Mouse (Mus musculus): ENCODE results near the gene Map3k9. TPM values are rescaled to one million over a fixed set of nuclear protein-coding genes. Genes with fewer than 3 reads are reported as not detected.

The Map3k9 gene
- polyA plus RNA-seq, 1 experiment from 2014 or later: 3.6 TPM

DNA sequence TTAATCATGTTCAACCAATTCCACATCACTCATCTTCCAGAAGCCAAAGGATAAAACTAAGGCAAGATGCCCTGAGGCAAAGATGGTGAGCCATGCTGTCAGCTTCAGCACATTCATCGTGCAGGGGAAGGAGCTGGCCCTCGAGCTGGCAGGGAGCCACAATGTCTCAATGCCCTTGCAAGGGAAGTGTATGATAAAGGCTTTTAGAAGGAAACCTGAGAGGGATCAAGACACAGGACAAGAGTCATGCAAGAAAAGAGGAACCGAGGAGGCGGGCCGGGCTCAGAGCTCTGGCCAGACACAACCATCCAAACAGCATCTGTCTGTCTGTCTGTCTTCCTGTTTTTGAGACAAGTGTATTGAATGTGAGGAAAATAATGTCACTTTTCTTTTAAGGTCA, 61.8 kb downstream of the Map3k9 start:
- Histone ChIP-seq H3K4me1 (ENCODE audit: insufficient read depth, low read depth, low read length) (no peaks in the 10 kb centered on the region), H3K9me3 (ENCODE audit: low read length) (no peaks in the 10 kb centered on the region), H3K27me3 (replicated peaks; ENCODE audit: insufficient read depth, low read length) (no peaks in the 10 kb centered on the region), H3K4me2 (replicated peaks; ENCODE audit: low read depth, low read length) (no peak overlapping the region), H3K36me3 (ENCODE audit: insufficient read depth, low read length) (no peaks in the 10 kb centered on the region), H3K9ac (replicated peaks; ENCODE audit: low read depth) (no peak overlapping the region), H3K4me3 (ENCODE audit: low read depth, low read length) (no peak overlapping the region), H3K27ac (ENCODE audit: low read length) (no peak overlapping the region)
- TF ChIP-seq CTCF (IDR thresholded peaks at IDR 0.05): no peak
- TF ChIP-seq EP300 (IDR thresholded peaks at IDR 0.05): no peak
- WGBS: 54% methylated on average over 5 of the region's 5 CpGs
- DNase-seq (ENCODE audit: low spot score) (peak; percentile 44), ATAC-seq (peak; percentile 55)

DNA sequence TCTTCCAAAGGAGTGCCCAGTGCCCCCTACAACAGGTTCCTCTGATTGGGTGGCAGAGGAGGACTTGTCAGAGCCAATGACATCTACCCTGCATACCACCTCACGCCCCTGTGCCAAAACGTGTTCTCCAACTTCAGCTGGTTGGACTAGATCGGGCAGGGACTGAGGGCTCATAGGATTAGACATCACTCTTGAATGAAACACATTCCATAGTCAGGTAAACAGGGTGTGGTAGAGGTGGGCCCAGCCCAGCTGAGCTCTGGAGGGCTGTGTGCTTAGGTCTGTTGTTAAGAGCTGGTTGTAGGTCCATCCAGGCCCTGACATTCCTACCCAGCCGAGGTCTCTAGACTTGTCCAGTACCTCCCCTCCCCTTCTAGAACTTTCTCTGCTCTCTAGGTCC, 68.4 kb downstream of the Map3k9 start:
- no peak overlapping the region for H3K9ac ChIP-seq (replicated peaks; ENCODE audit: low read depth)
- H3K27ac ChIP-seq (ENCODE audit: low read length): no peak overlapping the region
- DNase-seq (ENCODE audit: low spot score) (peak; percentile 31), ATAC-seq (peak; percentile 71)
- H3K9me3 ChIP-seq (ENCODE audit: low read length): no peaks in the 10 kb centered on the region
- H3K4me1 ChIP-seq (ENCODE audit: insufficient read depth, low read depth, low read length): no peaks in the 10 kb centered on the region
- TF ChIP-seq EP300 (IDR thresholded peaks at IDR 0.05) (no peak), CTCF (IDR thresholded peaks at IDR 0.05) (no peak)
- H3K4me3 ChIP-seq (ENCODE audit: low read depth, low read length): no peak overlapping the region
- no peaks in the 10 kb centered on the region for H3K36me3 ChIP-seq (ENCODE audit: insufficient read depth, low read length)
- 64% methylated on average over 4 of the region's 4 CpGs for WGBS
- no peak overlapping the region for H3K4me2 ChIP-seq (replicated peaks; ENCODE audit: low read depth, low read length)
- H3K27me3 ChIP-seq (replicated peaks; ENCODE audit: insufficient read depth, low read length): no peaks in the 10 kb centered on the region

DNA sequence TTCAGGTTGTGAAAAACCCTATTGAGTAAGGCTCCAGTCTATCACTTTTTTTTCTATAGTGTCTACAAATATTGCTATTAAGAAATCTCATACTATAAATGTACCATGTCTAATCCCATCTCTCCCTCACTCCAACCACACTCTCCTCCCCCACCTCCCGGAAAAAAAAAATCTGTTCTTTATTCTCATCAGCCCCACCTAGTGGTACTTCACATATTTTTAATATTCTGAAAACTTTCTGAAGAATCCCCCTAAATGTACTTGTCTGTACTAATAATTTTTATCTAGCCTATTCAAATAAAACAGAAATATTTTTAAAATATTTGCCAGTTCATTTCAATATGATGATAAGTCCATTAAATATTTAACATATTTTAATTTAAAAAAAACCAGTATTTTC, 78.1 kb downstream of the Map3k9 start:
- H3K4me1 ChIP-seq (ENCODE audit: insufficient read depth, low read depth, low read length): no peaks in the 10 kb centered on the region
- H3K9me3 ChIP-seq (ENCODE audit: low read length): no peaks in the 10 kb centered on the region
- no peak overlapping the region for H3K9ac ChIP-seq (replicated peaks; ENCODE audit: low read depth)
- no peaks in the 10 kb centered on the region for H3K36me3 ChIP-seq (ENCODE audit: insufficient read depth, low read length)
- DNase-seq (ENCODE audit: low spot score) (peak; percentile 61), ATAC-seq (no peak)
- H3K4me2 ChIP-seq (replicated peaks; ENCODE audit: low read depth, low read length): no peak overlapping the region
- TF ChIP-seq CTCF (IDR thresholded peaks at IDR 0.05) (peak; percentile 46), EP300 (IDR thresholded peaks at IDR 0.05) (0 out of 2 replicates have a peak, but pooled peaks have one; percentile 9)
- no peaks in the 10 kb centered on the region for H3K27me3 ChIP-seq (replicated peaks; ENCODE audit: insufficient read depth, low read length)
- H3K27ac ChIP-seq (ENCODE audit: low read length): no peak overlapping the region
- 6% methylated on average over 1 of the region's 1 CpGs for WGBS
- no peak overlapping the region for H3K4me3 ChIP-seq (ENCODE audit: low read depth, low read length)

GRCm38 (mm10) chr12:81698011-81698410, 83.0 kb downstream of the Map3k9 start:
- no peak overlapping the region for H3K4me3 ChIP-seq (ENCODE audit: low read depth, low read length)
- DNase-seq (ENCODE audit: low spot score) (peak; percentile 95), ATAC-seq (peak; percentile 96)
- H3K9me3 ChIP-seq (ENCODE audit: low read length): no peaks in the 10 kb centered on the region
- 18% methylated on average over 4 of the region's 4 CpGs for WGBS
- TF ChIP-seq EP300 (IDR thresholded peaks at IDR 0.05): peak; percentile 90
- TF ChIP-seq CTCF (IDR thresholded peaks at IDR 0.05): no peak
- H3K9ac ChIP-seq (replicated peaks; ENCODE audit: low read depth): no peak overlapping the region
- H3K36me3 ChIP-seq (ENCODE audit: insufficient read depth, low read length): no peaks in the 10 kb centered on the region
- H3K27ac ChIP-seq (ENCODE audit: low read length): peak overlapping the region; percentile 74
- no peak overlapping the region for H3K4me2 ChIP-seq (replicated peaks; ENCODE audit: low read depth, low read length)
- no peaks in the 10 kb centered on the region for H3K4me1 ChIP-seq (ENCODE audit: insufficient read depth, low read depth, low read length)
- no peaks in the 10 kb centered on the region for H3K27me3 ChIP-seq (replicated peaks; ENCODE audit: insufficient read depth, low read length)

- Histone ChIP-seq H3K9me3 (ENCODE audit: low read length) (no peaks in the 10 kb centered on the region), H3K4me2 (replicated peaks; ENCODE audit: low read depth, low read length) (no peak overlapping the region), H3K27ac (ENCODE audit: low read length) (0 out of 2 replicates have a peak overlapping the region, but pooled peaks have one; percentile 8), H3K27me3 (replicated peaks; ENCODE audit: insufficient read depth, low read length) (no peaks in the 10 kb centered on the region), H3K9ac (replicated peaks; ENCODE audit: low read depth) (no peak overlapping the region), H3K4me1 (ENCODE audit: insufficient read depth, low read depth, low read length) (no peaks in the 10 kb centered on the region), H3K4me3 (ENCODE audit: low read depth, low read length) (no peak overlapping the region), H3K36me3 (ENCODE audit: insufficient read depth, low read length) (no peaks in the 10 kb centered on the region)
- TF ChIP-seq CTCF (IDR thresholded peaks at IDR 0.05): no peak
- TF ChIP-seq EP300 (IDR thresholded peaks at IDR 0.05): peak; percentile 51
- WGBS: 19% methylated on average over 8 of the region's 8 CpGs
- DNase-seq (ENCODE audit: low spot score) (peak; percentile 52), ATAC-seq (peak; percentile 61)
These were observed 89.7 kb downstream of the Map3k9 start for GRCm38 (mm10) chr12:81691177-81691730.

GRCm38 (mm10) chr12:81690751-81691150, 90.2 kb downstream of the Map3k9 start:
- Histone ChIP-seq H3K4me2 (replicated peaks; ENCODE audit: low read depth, low read length) (no peak overlapping the region), H3K36me3 (ENCODE audit: insufficient read depth, low read length) (no peaks in the 10 kb centered on the region), H3K4me1 (ENCODE audit: insufficient read depth, low read depth, low read length) (no peaks in the 10 kb centered on the region), H3K9ac (replicated peaks; ENCODE audit: low read depth) (no peak overlapping the region), H3K27ac (ENCODE audit: low read length) (0 out of 2 replicates have a peak overlapping the region, but pooled peaks have one; percentile 8), H3K27me3 (replicated peaks; ENCODE audit: insufficient read depth, low read length) (no peaks in the 10 kb centered on the region), H3K4me3 (ENCODE audit: low read depth, low read length) (no peak overlapping the region), H3K9me3 (ENCODE audit: low read length) (no peaks in the 10 kb centered on the region)
- WGBS: 32% methylated on average over 7 of the region's 7 CpGs
- DNase-seq (ENCODE audit: low spot score) (no peak), ATAC-seq (peak; percentile 34; the same call in 1 of the 2 replicates)
- TF ChIP-seq CTCF (IDR thresholded peaks at IDR 0.05): no peak
- TF ChIP-seq EP300 (IDR thresholded peaks at IDR 0.05): no peak

All from lung, postnatal 0 days (tissue).